Mouse (Mus musculus) heart, adult 2 months (tissue): ENCODE data around the gene D130043K22Rik.

Experiments used
- CTCF ChIP-seq: fragments of 200-600 bp; IDR thresholded peaks from 2 replicates; pipeline ENCODE4 v1.8.1; 2022; ENCODE audit warnings: antibody characterized with exemption, mild to moderate bottlenecking, moderate library complexity
- POLR2A ChIP-seq: fragments of 200-500 bp; IDR thresholded peaks from 2 replicates; pipeline ENCODE4 v1.6.1; 2011; ENCODE audit warnings: mild to moderate bottlenecking, low read depth, low read length, control low read depth; ENCODE audit not compliant: insufficient read depth

- TF ChIP-seq CTCF (no peak), POLR2A (no peak)
These were observed 32.4 kb upstream of the D130043K22Rik start for GRCm38 (mm10) chr13:24812521-24812920.
